Mouse (Mus musculus): ENCODE results near the gene Olfr1188. TPM values are rescaled to one million over a fixed set of nuclear protein-coding genes. Genes with fewer than 3 reads are reported as not detected.
"Not testable (repeated sequence)": the region's sequence is repeated elsewhere in the genome, so short reads cannot be mapped to it uniquely, and the experiment has no call there.

Gene Olfr1188
- not detected in 2 replicates for total RNA-seq (2021)
- long read RNA-seq, experiment 1, result 0 reads
- long read RNA-seq, experiment 2, result 0 reads

DNA sequence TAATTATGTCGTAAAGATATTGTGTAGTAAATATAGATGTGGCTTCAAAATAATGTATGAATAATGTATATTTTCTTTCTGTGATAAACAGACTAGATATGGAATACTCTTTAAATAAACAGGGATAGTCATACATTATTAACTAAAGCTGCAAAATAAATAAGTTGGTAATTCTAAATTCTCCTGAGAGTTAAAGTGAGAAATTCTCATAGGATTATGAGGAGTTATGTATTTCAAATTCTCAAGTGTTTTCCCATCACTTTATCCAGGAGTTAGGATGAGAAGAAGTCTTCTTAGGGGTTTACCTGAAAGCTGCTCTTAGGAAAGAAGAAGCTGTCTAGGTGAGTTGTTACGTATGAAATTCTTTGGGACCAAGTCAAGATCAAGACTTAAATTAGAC lies at the start of gene Olfr1188:
Olfr1188 (plus strand) TSS at position 301 of the 400 bp plus-strand sequence.
- DNase-seq, result no peak

DNA sequence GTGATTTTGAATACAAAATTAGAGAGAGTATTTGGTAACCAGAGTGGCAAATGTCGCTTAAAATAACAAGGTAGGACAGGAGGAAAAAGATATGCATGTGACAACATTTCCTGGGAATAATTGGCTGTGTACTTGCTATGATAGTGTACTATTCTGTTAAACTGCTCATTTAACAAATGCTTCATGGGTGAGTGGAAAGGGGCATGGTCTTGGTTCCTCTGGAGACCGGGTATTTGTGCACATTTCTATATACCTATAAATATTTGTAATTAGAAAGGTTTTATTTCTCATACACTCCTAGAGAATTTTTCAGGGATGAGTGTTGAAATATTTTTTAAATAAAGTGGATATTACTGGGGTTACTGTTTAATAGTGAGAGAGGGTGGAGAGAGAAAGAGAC lies 38.5 kb upstream of the Olfr1188 start, which contains the start of gene Olfr1186:
Olfr1186 (plus strand) TSS at position 301 of the 400 bp plus-strand sequence.
- DNase-seq, result no peak

GRCm38 (mm10) chr2:88525720-88526119 lies 31.0 kb upstream of the Olfr1188 start:
- no peak for DNase-seq

DNA sequence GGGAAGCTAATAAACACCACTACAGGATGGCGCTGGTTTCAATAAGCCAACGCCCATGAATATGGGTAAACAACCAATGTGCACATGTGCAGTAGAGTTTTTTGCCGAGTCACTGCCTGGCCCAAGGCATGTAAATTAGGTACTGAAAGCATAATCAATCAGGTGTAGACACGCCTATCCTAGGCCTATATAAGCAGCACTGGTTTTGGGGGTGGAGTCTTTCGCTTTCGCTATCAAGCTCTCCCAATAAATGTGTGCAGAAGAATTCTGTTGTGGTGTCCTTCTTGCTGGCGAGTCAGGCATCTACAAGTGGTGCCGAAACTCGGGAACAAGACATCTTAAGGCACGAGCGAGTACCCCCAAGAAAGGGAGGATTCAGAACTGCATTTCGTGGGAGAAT lies 16.0 kb downstream of the Olfr1188 start:
- DNase-seq, result not testable (repeated sequence)

DNA sequence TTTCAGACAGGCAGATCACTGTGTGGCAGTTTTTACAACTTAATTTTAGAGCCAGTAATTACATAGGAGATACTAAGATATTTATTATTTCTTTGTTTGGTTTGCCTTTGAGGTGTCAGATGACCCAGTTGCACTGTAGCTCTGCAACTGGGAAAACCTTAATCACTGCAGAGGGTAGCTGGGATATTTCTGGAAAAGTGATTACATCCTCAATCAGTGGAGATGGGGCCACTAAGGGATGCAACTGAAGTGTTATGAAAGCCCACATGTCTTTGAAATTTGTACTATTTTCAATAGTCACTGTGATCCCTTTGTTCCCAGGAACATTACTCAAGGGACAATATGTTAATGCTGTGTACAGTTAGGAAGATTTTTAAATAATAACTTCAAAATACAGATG lies 29.4 kb downstream of the Olfr1188 start, which contains the start of gene Olfr1189:
Olfr1189 (plus strand) TSS at position 301 of the 400 bp plus-strand sequence.
- DNase-seq, result no peak

Other genes with a start within 250 kb of the Olfr1188 start
- not detected in 2 replicates for gene Olfr1174-ps, start 241.8 kb upstream of the Olfr1188 start, total RNA-seq (2021)
- gene Olfr1175-ps, start 229.7 kb upstream of the Olfr1188 start, total RNA-seq (2021), result not detected in 2 replicates
- gene Olfr1176, start 220.2 kb upstream of the Olfr1188 start, total RNA-seq (2021), result not detected in 2 replicates
- gene Olfr1177-ps, start 210.4 kb upstream of the Olfr1188 start, total RNA-seq (2021), result not detected in 2 replicates
- not detected in 2 replicates for gene Olfr1178, start 169.9 kb upstream of the Olfr1188 start, total RNA-seq (2021)
- not detected in 2 replicates for gene Olfr1179, start 150.5 kb upstream of the Olfr1188 start, total RNA-seq (2021)
- not detected in 2 replicates for gene Olfr1180, start 137.8 kb upstream of the Olfr1188 start, total RNA-seq (2021)
- not detected in 2 replicates for gene Olfr1181, start 130.8 kb upstream of the Olfr1188 start, total RNA-seq (2021)
- not detected in 2 replicates for gene Gm13757, start 107.8 kb upstream of the Olfr1188 start, total RNA-seq (2021)
- not detected in 2 replicates for gene Olfr1183, start 102.1 kb upstream of the Olfr1188 start, total RNA-seq (2021)
- gene Olfr1184, start 73.3 kb upstream of the Olfr1188 start, total RNA-seq (2021), result not detected in 2 replicates
- not detected in 2 replicates for gene Olfr1185-ps1, start 63.6 kb upstream of the Olfr1188 start, total RNA-seq (2021)
- not detected in 2 replicates for gene Olfr1186, start 38.4 kb upstream of the Olfr1188 start, total RNA-seq (2021)
- gene Olfr1189, start 29.5 kb downstream of the Olfr1188 start, total RNA-seq (2021), result not detected in 2 replicates
- not detected in 2 replicates for gene Olfr1191-ps1, start 83.6 kb downstream of the Olfr1188 start, total RNA-seq (2021)
- gene Olfr1192-ps1, start 91.6 kb downstream of the Olfr1188 start, total RNA-seq (2021), result not detected in 2 replicates
- not detected in 2 replicates for gene Olfr1193, start 118.7 kb downstream of the Olfr1188 start, total RNA-seq (2021)
- not detected in 2 replicates for gene Olfr1195, start 132.3 kb downstream of the Olfr1188 start, total RNA-seq (2021)
- gene Olfr1196, start 147.7 kb downstream of the Olfr1188 start, total RNA-seq (2021), result not detected in 2 replicates
- not detected in 2 replicates for gene Olfr1197, start 175.4 kb downstream of the Olfr1188 start, total RNA-seq (2021)
- gene Olfr1198, start 194.4 kb downstream of the Olfr1188 start, total RNA-seq (2021), result not detected in 2 replicates
- gene Olfr1199, start 203.5 kb downstream of the Olfr1188 start, total RNA-seq (2021), result not detected in 2 replicates
- not detected in 2 replicates for gene Olfr1200, start 213.6 kb downstream of the Olfr1188 start, total RNA-seq (2021)
- not detected in 2 replicates for gene Olfr1201, start 236.1 kb downstream of the Olfr1188 start, total RNA-seq (2021)